Mouse (Mus musculus) megakaryocyte, embryonic 14.5 days (primary cell): ENCODE measurements around the gene Gm21891. TPM values are rescaled to one million over a fixed set of nuclear protein-coding genes. Genes with fewer than 3 reads are reported as not detected.
"Not testable (repeated sequence)": the region's sequence is repeated elsewhere in the genome, so short reads cannot be mapped to it uniquely, and the experiment has no call there.

Experiments
- H3K27me3 ChIP-seq: replicated peaks from 2 replicates; pipeline ENCODE3; 2012; ENCODE audit warnings: inconsistent platforms
- H3K36me3 ChIP-seq: replicated peaks from 2 replicates; pipeline ENCODE3; 2012; ENCODE audit warnings: low read length, inconsistent platforms, mixed read lengths
- H3K4me1 ChIP-seq: 2 replicates; pipeline ENCODE4 v1.6.1; 2012; ENCODE audit warnings: inconsistent platforms
- H3K4me3 ChIP-seq: replicated peaks from 2 replicates; pipeline ENCODE3; 2012; ENCODE audit warnings: moderate library complexity, mild to moderate bottlenecking, inconsistent platforms
- H3K9me3 ChIP-seq: 2 replicates; pipeline ENCODE4 v1.6.1; 2012; ENCODE audit warnings: inconsistent platforms
- polyA plus RNA-seq: library from polyadenylated mRNA; stranded (reverse); fragments of >175 nt; gene quantifications from 2 replicates; pipeline ENCODE4 v1.2.3, GENCODE M21; 2012; ENCODE audit warnings: low replicate concordance; ENCODE audit not compliant: insufficient read depth

Gm21891 gene
- not detected in 2 replicates for polyA plus RNA-seq

- H3K27me3 ChIP-seq, H3K36me3 ChIP-seq, H3K9me3 ChIP-seq, H3K4me3 ChIP-seq, H3K4me1 ChIP-seq: not testable (repeated sequence)
Measured at GRCm38 (mm10) chrY:13133392-13133791, at the start of gene Gm21891. TSS of gene Gm21891 (minus strand) at chrY:13133492.

DNA sequence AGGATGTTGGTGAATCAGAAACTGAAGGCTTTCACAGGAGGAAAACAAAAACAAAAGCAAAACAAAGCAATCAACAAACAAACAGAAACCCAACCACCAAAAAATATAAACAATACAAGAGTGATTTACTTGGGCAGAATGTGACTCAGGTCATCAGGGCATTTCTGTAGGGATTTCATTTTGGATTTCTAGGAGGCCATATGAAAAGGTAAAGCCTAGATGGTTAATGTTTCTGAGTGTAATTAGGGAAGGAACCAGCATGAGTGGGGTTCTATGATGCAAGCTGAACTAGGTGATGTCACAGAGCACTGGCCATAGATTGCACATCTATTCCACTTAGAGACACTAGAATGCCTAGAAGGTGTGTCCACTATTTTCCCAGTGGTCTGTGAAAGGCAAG is 28.4 kb upstream of the Gm21891 start, which contains the start of gene Gm21425:
TSS of gene Gm21425 (plus strand) at position 301 of the 400 bp plus-strand sequence.
- not testable (repeated sequence) for H3K4me3 ChIP-seq, H3K36me3 ChIP-seq, H3K9me3 ChIP-seq, H3K27me3 ChIP-seq, H3K4me1 ChIP-seq

Other genes with a start within 250 kb of the Gm21891 start
- gene Gm20807, start 90.6 kb downstream of the Gm21891 start, polyA plus RNA-seq, result not detected in 2 replicates
- gene Gm21425, start 28.5 kb upstream of the Gm21891 start, polyA plus RNA-seq, result not detected in 2 replicates
- not detected in 2 replicates for gene Gm21828, start 90.4 kb upstream of the Gm21891 start, polyA plus RNA-seq
- not detected in 2 replicates for gene Gm21440, start 118.9 kb upstream of the Gm21891 start, polyA plus RNA-seq
- gene Gm21454, start 119.0 kb upstream of the Gm21891 start, polyA plus RNA-seq, result not detected in 2 replicates
- gene Gm21725, start 215.6 kb upstream of the Gm21891 start, polyA plus RNA-seq, result not detected in 2 replicates